Mouse (Mus musculus) embryo, embryonic 10 days (tissue): ENCODE results near the gene Zfp239.

ENCODE experiments used
- DNase-seq: peaks from one replicate; pipeline ENCODE4 v3.0.0-alpha.2; 2015; ENCODE audit warnings: low spot score

Zfp239 gene

DNA sequence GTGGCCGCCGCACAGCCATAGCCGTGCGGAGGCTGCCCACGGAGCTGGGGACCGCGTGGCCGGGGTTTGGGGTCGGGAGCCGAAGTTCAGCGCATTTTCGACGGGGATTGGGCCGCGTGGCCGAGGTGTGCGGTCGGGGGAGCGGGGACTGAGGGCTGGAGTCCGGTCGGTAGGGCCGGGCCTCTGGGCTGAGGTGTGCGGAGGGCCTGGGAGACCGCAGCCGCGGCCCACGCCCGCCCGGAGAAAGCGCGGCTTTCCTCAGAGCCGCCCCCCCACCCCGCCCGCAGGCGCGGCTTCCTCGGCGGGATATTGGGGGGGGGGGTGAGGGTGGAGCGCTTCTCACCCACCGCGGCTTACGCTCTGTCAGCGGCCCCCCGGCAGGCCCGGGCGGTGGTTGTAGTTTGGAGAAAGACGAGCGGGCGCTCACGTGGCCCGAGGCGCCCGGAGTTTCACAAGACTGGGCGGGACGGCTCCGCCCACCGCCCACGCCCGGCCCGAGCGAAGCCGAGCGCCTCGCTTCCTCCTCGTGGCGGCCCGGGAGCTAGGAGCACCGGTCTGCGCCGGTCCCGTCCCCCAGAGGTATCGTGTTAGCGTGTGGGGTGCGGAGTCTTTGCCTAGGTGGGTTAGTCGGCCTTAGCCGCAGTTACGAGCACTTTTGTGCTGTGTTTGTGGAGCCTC, 45.5 kb downstream of the Zfp239 start:
- DNase-seq, result peak; percentile 89

DNA sequence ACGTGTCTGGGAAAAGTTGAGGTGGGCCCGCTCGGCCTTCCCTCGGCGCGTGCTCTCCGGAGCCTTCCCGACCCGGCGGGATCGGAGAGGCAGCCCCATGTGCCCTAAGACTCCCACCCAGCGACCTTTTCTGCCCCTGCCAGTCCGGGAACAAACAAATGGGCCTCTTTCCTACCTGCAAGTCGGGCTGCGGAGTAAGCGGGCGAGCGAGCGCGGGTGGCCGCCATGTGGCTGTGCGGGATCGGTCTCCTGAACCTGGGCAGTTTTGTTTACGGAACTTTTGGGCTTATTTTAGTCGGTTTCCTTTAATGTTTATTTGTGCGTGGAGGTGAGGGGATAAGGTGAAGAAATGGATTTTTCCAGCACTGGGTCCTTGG, 46.1 kb downstream of the Zfp239 start:
- DNase-seq, result no peak

DNA sequence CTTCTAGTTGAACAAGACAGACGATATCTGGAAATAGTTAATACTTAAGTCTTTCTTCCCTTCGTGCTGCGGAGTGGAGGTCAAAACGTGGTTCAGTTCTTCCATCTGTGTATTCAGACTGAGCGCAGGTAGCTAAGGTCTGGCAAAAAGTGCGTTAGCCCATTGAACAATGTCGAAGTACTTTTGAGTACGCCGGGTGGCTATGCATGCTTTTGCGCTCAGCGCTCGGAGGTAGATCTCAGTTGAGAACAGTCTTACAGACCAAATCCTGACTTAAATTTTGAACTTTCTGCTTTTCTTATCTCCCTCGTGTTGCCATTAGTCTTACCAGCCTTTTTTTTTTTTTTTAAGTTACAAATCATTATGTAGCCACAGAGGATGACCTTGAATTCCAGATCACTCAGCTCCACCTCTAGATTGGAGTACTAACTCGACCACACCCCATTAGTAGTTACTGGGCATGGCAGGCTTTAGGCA, 46.6 kb downstream of the Zfp239 start:
- DNase-seq, result peak; percentile 40

DNA sequence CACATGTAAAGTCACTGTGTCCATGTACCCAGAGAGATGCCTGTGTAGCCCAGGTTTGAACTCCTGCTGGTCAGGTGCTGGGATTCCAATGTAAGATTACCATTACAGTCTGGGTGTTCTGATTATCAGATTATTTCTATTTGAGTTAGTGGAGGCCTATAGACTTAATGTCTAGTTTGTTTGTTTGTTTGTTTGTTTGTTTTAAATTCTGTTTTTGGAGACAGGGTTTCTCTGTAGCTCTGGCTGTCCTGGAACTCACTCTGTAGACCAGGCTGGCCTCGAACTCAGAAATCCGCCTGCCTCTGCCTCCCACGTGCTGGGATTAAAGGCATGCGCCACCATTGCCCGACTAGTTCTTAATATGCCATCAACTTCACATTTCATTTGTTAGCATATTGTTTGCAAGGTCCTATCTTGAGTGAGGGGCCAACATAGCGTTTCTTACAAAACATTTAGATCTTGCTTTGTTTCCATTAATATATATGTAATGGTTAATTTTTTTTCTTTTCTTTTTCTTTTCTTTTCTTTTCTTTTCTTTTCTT, 48.3 kb downstream of the Zfp239 start:
- DNase-seq, result no peak

DNA sequence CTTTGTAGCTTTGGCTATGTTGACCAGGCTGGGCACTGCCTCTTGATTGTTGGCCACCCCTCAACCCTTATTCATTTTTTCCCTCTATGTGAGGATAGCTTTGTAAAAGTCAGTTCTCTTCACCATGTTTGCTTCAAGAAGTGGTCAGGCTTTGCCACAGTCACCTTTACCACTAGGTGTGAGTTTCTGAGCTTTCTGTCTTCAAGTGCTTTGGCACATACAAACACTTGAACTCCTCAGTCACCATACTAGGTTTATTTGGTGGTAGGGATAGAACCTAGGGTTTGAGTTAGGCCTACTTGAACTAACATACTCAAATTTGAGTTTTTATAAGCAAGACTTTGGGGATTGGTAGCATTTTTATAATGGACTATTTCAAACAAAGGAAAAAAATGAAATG, 52.6 kb downstream of the Zfp239 start:
- DNase-seq, result no peak

DNA sequence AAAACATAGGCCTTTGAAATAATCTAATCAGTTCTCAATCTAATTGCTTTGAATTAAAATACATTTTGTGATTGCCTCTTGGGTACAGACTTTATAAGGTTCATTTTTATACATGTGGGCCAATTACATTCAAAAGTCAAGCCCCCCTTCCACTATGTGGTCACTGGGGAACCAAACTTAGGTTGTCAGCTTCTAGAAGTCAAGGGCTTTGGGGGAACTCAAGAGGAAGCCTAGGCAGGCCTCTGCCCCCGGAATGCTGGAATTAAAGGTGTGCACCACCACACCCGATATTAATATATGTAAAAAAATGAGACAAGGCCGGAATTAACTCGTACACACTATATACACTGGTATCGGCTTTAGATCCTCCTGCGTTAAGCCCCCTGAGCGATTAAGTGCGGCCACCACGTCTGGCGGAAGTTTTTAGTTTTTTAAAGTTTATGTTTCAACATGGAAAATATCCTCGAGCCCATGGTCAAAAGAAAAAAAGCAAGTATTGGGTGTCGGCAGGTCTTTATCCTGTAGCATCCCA, 54.4 kb downstream of the Zfp239 start:
- no peak for DNase-seq

DNA sequence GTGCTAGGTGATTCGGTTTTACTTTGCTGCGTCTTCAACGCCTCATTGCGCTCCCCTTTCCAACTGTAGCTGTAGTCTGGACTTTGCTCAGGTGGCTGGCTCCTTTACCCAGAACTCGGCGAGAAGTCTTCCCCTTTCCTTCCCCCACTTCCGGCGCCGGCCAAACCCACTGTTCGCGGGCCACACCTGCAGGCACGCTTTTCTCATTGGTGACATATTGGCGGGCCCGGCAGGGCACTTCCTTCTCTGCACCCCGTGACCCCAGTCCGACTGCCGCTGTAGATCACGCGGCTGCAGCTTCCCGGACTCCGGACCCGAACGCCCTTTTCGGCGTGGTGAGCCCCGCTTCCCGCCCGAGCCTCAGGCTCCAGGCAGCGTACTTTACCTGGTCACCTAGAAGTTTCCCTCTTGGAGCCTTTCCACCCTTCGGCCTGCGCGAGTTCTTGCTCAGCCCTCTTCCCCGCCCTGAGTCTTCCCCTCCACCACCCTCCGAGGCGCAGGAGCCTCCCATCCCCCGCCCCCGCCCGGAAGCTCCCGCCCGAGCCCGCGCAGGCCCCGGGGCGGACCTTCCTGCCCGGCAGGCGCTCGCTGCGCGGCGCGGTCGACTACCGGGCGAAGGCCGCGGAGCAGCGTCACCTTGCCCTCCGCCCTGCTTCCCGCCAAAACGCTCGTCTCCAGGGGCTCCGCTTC, 55.0 kb downstream of the Zfp239 start:
- DNase-seq, result peak; percentile 87

DNA sequence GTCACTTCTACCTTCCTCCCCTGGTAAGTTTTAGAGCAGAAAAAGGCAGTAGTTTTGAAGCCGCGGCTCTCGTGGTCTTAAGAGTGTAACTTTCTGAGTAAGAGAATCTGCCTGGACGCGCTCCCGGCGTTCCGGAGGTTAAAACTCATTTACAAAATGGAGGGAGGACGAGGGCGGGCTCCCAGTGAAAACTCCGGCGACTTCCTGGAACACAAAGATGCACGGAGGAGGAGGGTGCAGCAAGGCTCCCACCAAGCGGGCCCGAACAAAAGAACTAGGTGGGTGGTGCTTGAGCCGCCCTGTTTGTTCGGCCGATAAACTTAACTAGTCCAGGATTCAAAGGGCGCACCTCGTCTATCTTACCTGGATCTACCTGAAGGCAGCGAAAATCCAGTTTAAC, 55.7 kb downstream of the Zfp239 start:
- DNase-seq, result peak; percentile 73

DNA sequence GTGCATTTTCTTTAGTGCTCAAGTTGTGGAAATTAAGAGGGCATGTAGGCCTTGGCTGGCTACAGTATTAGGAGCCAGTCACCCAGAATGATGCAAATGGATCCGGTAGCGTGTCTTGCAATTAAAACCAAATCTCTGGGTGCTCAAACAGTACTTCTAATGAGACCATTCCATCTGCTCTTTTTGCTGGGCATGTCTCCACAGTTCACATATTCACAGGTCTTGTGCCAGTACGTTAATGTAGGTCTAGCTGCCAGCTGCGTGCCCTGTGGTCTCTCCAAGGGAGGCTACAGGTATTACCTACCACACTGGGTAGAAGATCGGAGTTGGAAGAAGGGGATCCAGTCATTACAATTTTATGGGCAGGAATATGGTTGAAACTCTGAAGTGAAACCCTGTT, 56.1 kb downstream of the Zfp239 start:
- no peak for DNase-seq

DNA sequence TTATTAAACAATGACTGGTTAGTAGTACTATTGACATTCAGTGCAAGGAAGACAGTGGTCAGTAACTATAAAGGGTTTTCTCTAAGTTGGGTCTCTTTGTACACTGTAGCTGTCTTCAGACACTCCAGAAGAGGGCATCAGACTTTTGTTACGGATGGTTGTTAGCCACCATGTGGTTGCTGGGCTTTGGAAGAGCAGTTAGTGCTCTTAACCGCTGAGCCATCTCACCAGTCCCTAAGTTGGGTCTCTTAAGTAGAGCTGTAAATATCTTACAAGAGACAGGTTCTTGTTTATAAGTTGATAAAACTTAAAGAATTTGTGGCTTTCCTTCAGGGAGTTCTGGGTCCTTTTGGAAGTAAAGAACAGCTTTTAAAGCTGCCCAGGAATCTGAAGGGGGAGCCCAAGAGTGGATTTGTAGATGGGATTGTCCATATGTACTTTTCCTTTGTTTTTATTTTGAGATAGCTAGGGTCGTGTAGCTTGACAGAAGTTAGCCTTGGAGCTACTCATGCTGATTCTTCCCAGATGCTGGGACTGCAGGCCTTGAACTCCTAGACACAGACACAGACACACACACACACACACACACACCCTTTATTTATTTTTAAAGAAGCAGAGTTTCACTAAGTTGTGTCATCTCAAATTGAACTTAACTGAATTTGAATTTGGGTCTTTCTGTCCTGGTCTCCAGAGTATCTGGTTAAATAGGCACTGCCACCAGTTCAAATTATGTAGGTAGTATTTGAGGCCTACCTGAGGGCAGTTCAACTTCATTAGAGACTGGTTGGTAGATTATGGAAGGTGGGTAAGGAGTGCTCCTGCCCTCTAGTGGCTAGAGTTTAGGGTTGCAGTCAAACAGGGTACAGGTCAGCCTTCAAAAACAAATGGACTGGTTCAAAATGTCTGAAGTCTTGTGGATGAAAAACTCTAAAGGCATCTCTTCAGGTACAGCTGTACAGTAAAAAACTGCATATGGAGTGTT, 59.0 kb downstream of the Zfp239 start:
- DNase-seq, result peak; percentile 76

DNA sequence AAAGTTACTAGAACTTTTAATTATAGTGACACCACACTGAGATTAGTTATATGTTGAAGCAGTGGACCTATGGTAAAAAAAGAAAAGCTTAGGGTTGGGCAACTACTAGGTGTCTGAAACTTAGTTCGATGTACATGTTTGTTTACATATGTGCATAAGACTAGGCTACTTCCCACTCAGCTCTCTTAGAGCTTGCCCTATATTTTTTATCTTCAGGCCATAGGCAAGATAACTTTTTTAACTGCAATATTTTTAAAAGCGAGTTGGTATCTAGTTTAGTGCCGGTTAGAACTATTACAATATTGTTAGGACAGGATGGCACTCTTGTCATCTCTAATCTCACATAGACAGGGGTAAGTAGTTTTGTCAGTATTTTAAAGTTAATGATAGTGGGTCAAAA, 60.1 kb downstream of the Zfp239 start:
- no peak for DNase-seq
